Mouse (Mus musculus): ENCODE measurements around the gene Erp27.
A peak's percentile ranks its signal among the peaks of the same experiment; 100 is the strongest.

Erp27 gene

GRCm38 (mm10) chr6:136939326-136940187, 17.6 kb upstream of the Erp27 start:
- no peak for DNase-seq (ENCODE audit: low read depth, low spot score)

DNA sequence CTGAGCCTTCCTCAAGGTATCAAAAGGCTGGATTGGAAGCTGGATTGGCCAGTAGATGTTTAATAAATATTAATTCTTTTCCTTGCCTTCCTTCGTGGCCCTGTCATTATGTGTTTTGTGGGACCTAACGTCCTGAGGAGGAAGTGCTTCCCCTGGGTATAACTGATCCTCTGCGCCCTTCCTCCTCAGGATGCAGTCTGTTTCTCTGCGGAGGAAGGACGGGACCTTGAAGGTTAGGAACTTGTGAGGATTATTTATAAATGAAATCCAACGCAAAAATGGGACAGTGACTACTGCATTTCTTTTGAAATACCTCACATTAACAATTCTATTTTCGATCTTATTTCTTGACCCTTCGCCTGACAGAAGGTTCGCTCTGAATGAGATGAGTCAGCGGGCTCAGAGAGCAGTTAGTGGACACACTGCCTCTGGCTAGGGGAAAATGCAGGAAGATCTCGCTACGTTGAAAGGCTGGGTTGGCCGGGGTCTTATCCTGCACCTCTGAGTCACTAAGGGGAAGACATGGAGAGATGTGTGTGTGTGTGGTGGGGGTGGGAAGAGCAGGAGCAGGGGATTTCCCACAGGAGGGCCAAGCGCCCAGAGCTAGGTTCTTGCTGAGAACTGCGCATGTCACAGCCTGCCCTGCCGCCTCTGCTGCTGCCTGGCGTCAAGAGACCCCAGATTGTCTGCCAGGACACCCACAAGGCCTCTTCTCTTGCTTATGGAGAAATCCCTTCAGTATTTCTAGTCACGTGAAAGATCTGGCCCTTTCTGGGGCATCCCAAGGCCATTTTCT, 16.5 kb upstream of the Erp27 start:
- DNase-seq (ENCODE audit: low read depth, low spot score), result no peak

GRCm38 (mm10) chr6:136937117-136937516, 15.1 kb upstream of the Erp27 start:
- no peak for DNase-seq (ENCODE audit: low read depth, low spot score)

- DNase-seq (ENCODE audit: low read depth, low spot score), result no peak
Observed at GRCm38 (mm10) chr6:136936361-136936760, 14.4 kb upstream of the Erp27 start.

GRCm38 (mm10) chr6:136935233-136935632, 13.3 kb upstream of the Erp27 start:
- peak; percentile 46 for DNase-seq (ENCODE audit: low read depth, low spot score)

DNA sequence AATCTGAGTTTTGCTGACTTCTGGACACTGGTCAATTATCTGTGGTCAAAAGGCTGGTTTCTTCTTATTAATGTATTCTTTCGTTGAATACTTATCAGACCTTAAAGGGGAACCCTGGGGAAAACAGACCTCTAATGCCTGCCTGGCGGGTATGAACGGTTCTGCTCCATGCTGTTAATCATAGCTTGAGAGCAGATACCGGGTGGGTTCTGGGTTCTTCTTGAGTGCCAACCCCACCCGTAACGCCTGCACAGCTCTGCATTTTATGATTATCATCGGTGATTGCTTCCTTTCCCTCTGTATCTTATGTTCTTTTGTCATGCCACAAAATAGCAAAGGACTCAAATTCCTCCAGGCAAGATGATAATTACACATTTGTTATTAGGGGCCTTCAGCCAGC, 12.1 kb upstream of the Erp27 start:
- DNase-seq (ENCODE audit: low read depth, low spot score), result no peak

DNA sequence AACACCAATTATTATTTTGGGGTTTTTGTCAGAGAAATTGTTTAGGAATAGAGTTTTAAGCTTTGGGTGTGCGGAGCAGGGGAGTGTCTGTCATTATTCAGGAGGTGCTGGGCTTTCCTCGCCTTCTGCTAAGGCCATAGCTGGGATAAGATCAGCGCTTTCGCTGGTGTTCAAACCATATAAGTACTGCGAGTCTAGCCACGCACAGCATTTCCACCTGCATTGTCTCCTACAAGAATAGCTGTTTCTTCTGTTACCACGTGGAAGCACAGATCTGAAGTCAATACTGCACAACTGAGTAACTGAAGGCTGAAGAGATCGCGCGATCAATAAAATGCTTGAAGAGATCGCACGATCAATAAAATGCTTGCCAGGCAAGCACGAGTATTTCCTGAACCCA, 9.3 kb upstream of the Erp27 start:
- no peak for DNase-seq (ENCODE audit: low read depth, low spot score)

- DNase-seq (ENCODE audit: low read depth, low spot score), result peak; percentile 17
Observed at GRCm38 (mm10) chr6:136930677-136931076, 8.7 kb upstream of the Erp27 start.

DNA sequence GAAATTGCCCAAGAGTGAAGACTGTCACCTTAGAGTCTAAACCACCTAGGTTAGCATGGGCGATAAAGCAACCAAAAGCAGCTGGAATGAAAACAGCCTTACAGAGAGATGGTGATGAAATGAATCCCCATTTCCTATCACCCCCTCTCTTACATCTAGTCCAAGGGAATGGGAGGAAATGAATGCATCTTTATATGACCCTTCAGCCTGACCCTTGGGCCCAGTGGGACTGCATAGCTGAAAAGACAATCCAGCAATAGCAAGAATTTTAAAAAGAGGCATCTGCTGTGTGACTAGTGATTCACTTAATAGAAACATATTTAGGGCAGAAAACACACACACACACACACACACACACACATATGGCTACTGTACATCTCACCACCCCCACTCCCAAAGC, 5.6 kb upstream of the Erp27 start:
- DNase-seq (ENCODE audit: low read depth, low spot score), result no peak

GRCm38 (mm10) chr6:136925049-136925448, 3.1 kb upstream of the Erp27 start:
- no peak for DNase-seq (ENCODE audit: low read depth, low spot score)

GRCm38 (mm10) chr6:136923532-136923931, 1.6 kb upstream of the Erp27 start, which contains the start of gene Pde6h:
Gene Pde6h (plus strand): TSS chr6:136923832.
- no peak for DNase-seq (ENCODE audit: low read depth, low spot score)

- no peak for DNase-seq (ENCODE audit: low read depth, low spot score)
Observed at GRCm38 (mm10) chr6:136922871-136923270, 891 bp upstream of the Erp27 start.

GRCm38 (mm10) chr6:136921601-136922000, 379 bp downstream of the Erp27 start:
- peak; percentile 55 for DNase-seq (ENCODE audit: low read depth, low spot score)

DNA sequence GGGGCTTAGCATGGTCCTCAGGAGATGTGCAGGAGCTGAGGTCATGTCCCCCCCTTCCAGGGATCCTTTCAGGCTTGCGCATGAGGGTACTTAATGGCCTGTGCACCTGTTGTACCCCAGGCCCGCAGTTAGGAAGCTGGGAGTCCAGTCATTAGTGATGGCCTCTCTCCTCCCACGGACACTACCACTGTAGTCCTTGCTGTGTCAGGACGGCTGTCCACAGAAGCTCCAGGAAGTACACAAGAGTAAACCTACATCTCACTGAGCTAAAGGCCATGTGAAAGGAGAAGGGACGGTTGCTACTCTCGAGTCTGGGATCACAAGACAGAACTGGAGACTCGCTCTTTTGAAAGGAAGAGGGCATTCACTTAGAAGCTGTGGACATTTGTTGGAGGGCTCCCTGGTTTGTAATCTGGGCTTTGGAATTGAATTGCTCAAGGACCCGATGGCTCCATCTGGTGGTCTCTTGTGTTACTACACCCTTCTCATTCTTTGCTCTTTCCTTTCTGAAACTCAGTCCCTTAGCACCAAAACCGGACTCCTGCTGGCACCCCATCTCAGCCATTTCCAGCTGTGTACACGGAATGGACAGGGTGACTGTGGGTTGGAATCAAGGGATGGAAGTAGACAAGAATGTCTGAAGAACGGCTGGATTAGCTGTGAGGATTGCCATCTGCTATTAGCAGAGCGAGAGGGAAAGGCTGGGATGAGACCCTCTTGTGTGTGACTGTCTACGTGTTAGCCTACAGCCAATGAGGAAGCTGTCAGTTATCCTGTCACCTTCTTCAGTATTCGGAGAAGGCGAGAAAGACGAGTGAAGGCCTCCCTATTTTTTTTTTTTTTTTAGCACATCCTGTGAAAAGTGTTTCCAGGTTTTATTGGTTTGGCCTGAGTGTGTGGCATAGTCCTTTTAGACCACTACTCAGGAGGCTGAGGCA, 1.4 kb downstream of the Erp27 start:
- peak; percentile 80 for DNase-seq (ENCODE audit: low read depth, low spot score)

DNA sequence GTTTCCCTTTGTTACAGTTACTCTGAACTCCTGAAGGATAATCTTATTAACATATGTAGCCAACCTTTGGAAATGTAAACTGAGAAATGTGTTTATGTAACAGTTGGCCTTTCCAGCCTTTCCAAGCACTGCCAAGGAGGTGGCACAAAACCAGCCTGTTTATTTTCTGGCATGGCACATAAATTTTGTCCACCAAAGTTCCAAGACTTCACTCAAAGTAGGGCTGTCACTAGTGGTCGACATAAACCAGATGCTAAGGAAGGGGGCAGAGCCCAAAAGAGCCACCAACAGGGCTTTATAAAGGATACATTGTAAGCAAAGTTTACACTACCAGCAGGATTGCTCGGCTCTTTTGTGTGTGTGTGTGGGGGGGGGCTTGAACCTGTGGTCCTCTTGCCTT, 4.1 kb downstream of the Erp27 start:
- DNase-seq (ENCODE audit: low read depth, low spot score), result no peak

- no peak for DNase-seq (ENCODE audit: low read depth, low spot score)
Observed at GRCm38 (mm10) chr6:136915721-136916395, 6.1 kb downstream of the Erp27 start.

GRCm38 (mm10) chr6:136914234-136914633, 7.7 kb downstream of the Erp27 start:
- DNase-seq (ENCODE audit: low read depth, low spot score), result no peak

GRCm38 (mm10) chr6:136913384-136914126, 8.4 kb downstream of the Erp27 start:
- DNase-seq (ENCODE audit: low read depth, low spot score), result peak; percentile 35

DNA sequence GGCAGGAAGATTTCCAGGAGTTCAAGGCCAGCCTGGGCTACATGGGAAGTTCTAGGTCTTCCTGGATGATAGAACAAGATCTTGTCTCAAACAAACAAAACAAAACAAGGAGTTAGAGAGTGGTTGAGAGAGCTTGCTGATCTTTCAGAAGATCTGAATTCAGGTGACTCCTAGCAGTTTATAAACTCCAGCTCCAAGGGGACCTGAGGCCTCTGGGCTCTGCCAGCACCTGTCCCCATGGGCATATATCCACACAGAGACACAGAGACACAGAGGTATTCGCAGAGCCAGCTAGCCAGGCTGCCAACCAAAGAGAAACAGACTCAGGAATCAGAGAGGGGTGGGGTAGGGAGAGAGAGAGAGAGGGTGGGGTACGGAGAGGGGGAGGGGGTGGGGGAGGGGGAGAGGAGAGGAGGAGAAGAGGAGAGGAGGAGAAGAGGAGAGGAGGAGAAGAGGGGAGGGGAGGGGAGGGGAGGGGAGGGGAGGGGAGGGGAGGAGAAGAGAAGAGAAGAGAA, 9.2 kb downstream of the Erp27 start:
- DNase-seq (ENCODE audit: low read depth, low spot score), result no peak

GRCm38 (mm10) chr6:136910247-136910890, 11.6 kb downstream of the Erp27 start:
- DNase-seq (ENCODE audit: low read depth, low spot score), result peak; percentile 32

Measured in brain, adult 2 months (tissue).